Mouse (Mus musculus) layer of hippocampus, adult 2 months (tissue): ENCODE results near the gene Vmn1r19. TPM values are rescaled to one million over a fixed set of nuclear protein-coding genes. Genes with fewer than 3 reads are reported as not detected.
A peak's percentile ranks its signal among the peaks of the same experiment; 100 is the strongest.
"Not testable (repeated sequence)": the region's sequence is repeated elsewhere in the genome, so short reads cannot be mapped to it uniquely, and the experiment has no call there.

Experiments
- DNase-seq, 2 experiments: peaks; one replicate each; pipeline ENCODE4 v3.0.0; 2022; ENCODE audit warnings: low spot score in 2 of 2
- H3K27ac ChIP-seq: fragments of 200-600 bp; 2 replicates; pipeline ENCODE4 v1.8.1; 2022
- H3K4me3 ChIP-seq: fragments of 200-600 bp; 2 replicates; pipeline ENCODE4 v1.8.1; 2022; ENCODE audit warnings: mild to moderate bottlenecking
- CTCF ChIP-seq: fragments of 200-600 bp; conservative IDR thresholded peaks from 2 replicates; pipeline ENCODE4 v1.8.1; 2022; ENCODE audit warnings: antibody characterized with exemption, mild to moderate bottlenecking, moderate library complexity
- long read RNA-seq, 2 experiments: library from polyadenylated mRNA; stranded (forward); transcript quantifications; one replicate each; pipeline ENCODE4 v2.0.0; 2021; ENCODE audit warnings: borderline mapping rate in 2 of 2
- total RNA-seq, 2 experiments: library from RNA; stranded (reverse); gene quantifications; 2 replicates each; pipeline ENCODE4 v1.2.3; 2021

Vmn1r19 gene
- total RNA-seq, result not detected
- long read RNA-seq, experiment 1, result 0 reads
- long read RNA-seq, experiment 2, result 0 reads

DNA sequence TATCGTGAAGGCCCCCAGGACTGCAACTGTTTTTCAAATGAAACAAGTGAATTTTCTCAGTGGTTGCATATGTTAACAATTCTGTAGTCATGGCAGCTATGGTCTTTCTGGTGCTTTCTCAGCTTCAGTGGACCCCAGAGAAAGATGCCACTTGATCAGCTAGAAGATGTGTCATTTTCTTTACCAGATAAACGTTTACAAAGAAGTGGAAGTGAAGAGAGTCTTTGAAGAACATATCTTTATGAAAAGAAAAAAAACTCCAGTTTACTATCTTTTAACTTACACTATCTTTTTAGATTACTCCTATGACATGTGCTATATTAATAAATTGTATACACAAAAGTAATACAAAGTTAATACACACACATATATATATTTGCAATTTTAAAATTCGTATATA lies at the start of gene Vmn1r19:
Gene Vmn1r19 (plus strand): TSS at position 301 of the 400 bp plus-strand sequence.
- not testable (repeated sequence) for DNase-seq, H3K27ac ChIP-seq, H3K4me3 ChIP-seq

- no peak overlapping the region for H3K27ac ChIP-seq
- H3K4me3 ChIP-seq, result no peak overlapping the region
- DNase-seq, result no peak
- no peak for TF ChIP-seq CTCF
Measured at GRCm38 (mm10) chr6:57356864-57357263, 46.7 kb upstream of the Vmn1r19 start.

GRCm38 (mm10) chr6:57363627-57364026 lies 40.0 kb upstream of the Vmn1r19 start, which contains the start of gene Vmn1r17:
Gene Vmn1r17, minus strand, starts transcription at chr6:57363727.
- TF ChIP-seq CTCF, result no peak
- Histone ChIP-seq H3K27ac (no peak within 1 kb of the TSS), H3K4me3 (no peak within 1 kb of the TSS)
- DNase-seq, result no peak

GRCm38 (mm10) chr6:57365866-57366265 lies 37.7 kb upstream of the Vmn1r19 start:
- DNase-seq, H3K27ac ChIP-seq, H3K4me3 ChIP-seq: not testable (repeated sequence)

GRCm38 (mm10) chr6:57367496-57367895 lies 36.1 kb upstream of the Vmn1r19 start:
- no peak for DNase-seq
- no peak for TF ChIP-seq CTCF
- Histone ChIP-seq H3K27ac (no peak overlapping the region), H3K4me3 (no peak overlapping the region)

DNA sequence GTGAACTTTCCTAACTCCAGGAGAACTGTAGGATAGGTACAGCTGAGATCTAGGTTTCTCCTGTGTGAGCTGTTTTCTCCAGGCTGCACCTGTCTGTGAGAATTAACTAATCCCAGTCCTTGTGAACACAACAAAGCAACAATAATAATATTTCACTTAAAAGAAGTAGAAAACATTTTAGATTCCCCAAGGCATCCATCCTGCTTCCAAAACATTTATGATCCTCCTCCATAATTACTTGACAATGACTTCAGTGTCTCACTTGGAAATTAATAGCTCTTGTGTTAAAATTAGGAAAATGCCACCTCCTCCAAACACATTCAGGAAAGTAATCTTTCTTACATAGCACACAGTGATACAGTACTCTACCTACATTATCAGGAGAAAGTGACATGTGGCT lies 7.9 kb upstream of the Vmn1r19 start, which contains the start of gene Vmn1r18:
Gene Vmn1r18 (minus strand): TSS at position 101 of the 400 bp plus-strand sequence.
- TF ChIP-seq CTCF, result no peak
- Histone ChIP-seq H3K27ac (no peak within 1 kb of the TSS), H3K4me3 (no peak within 1 kb of the TSS)
- DNase-seq, result no peak

- no peak within 1 kb of the TSS for H3K4me3 ChIP-seq
- H3K27ac ChIP-seq, result no peak within 1 kb of the TSS
- DNase-seq, result no peak
- no peak for TF ChIP-seq CTCF
Measured at GRCm38 (mm10) chr6:57428630-57429029, 25.1 kb downstream of the Vmn1r19 start, which contains the start of gene Vmn1r20. Gene Vmn1r20, plus strand, starts transcription at chr6:57428930.

DNA sequence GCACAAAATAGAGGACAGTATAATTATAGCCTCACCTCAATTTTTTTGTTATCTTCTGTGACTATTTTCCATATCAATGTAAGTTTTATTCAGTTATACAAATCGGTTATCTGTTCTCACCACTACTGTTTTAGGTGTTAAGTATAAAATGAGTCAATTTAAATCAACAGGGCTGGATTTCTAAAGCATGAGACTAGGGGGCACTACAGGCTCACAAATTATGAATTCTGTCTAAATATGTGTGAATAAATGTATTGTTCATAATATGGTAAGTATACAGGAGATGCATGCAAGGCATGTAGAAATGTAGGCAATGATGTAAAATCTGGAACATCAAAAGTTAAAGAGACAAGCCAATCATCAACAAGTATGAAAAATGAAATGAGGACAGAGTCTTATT lies 27.6 kb downstream of the Vmn1r19 start:
- TF ChIP-seq CTCF, result peak; percentile 78
- Histone ChIP-seq H3K27ac (no peak overlapping the region), H3K4me3 (no peak overlapping the region)
- peak; percentile 2 to 30 for DNase-seq

Other genes starting within 250 kb of the Vmn1r19 start
- not detected for gene Vmn1r12, start 246.9 kb upstream of the Vmn1r19 start, total RNA-seq
- gene Vmn1r13, start 200.5 kb upstream of the Vmn1r19 start, total RNA-seq, result not detected
- gene Vmn1r14, start 172.1 kb upstream of the Vmn1r19 start, total RNA-seq, result not detected
- gene Vmn1r15, start 145.8 kb upstream of the Vmn1r19 start, total RNA-seq, result not detected
- not detected for gene Vmn1r16, start 74.3 kb upstream of the Vmn1r19 start, total RNA-seq
- not detected for gene Vmn1r17, start 40.1 kb upstream of the Vmn1r19 start, total RNA-seq
- under 1 TPM in 1 of 2 experiments, not detected in 1; 0.03 TPM for gene Vmn1r18, start 8.0 kb upstream of the Vmn1r19 start, total RNA-seq
- gene Vmn1r20, start 25.1 kb downstream of the Vmn1r19 start, total RNA-seq, result not detected
- gene Ppm1k, start 131.7 kb downstream of the Vmn1r19 start, total RNA-seq, result 10 to 100 TPM; 80.3 to 83.6 TPM
- 1 to 10 TPM; 5.5 TPM for gene Herc6, start 177.2 kb downstream of the Vmn1r19 start, total RNA-seq